Mouse (Mus musculus) liver, embryonic 13.5 days (tissue): ENCODE data around the gene Alms1. TPM values are rescaled to one million over a fixed set of nuclear protein-coding genes. Genes with fewer than 3 reads are reported as not detected.
"Not testable (repeated sequence)": the region's sequence is repeated elsewhere in the genome, so short reads cannot be mapped to it uniquely, and the experiment has no call there.

Experiments
- ATAC-seq: fragments of 200-750 bp; cut with Nextera tagmentation; 2 replicates; pipeline ENCODE4 v1.8.0; 2017; ENCODE audit warnings: low read depth, mild to moderate bottlenecking, moderate number of reproducible peaks, moderate library complexity
- DNase-seq: peaks from one replicate; pipeline ENCODE4 v3.0.0; 2022
- H3K27ac ChIP-seq: fragments of 300-500 bp; sonication (generic); 2 replicates; pipeline ENCODE4 v1.5.1; 2015; ENCODE audit warnings: moderate library complexity, mild to moderate bottlenecking, inconsistent platforms
- H3K27me3 ChIP-seq: fragments of 300-500 bp; sonication (generic); 2 replicates; pipeline ENCODE4 v1.6.1; 2015; ENCODE audit warnings: mild to moderate bottlenecking, inconsistent platforms
- H3K36me3 ChIP-seq: fragments of 300-500 bp; sonication (generic); 2 replicates; pipeline ENCODE4 v1.6.1; 2015; ENCODE audit warnings: mild to moderate bottlenecking, inconsistent platforms
- H3K4me1 ChIP-seq: fragments of 300-500 bp; sonication (generic); replicated peaks from 2 replicates; pipeline ENCODE4 v1.6.1; 2015; ENCODE audit warnings: inconsistent platforms
- H3K4me2 ChIP-seq: fragments of 300-500 bp; sonication (generic); 2 replicates; pipeline ENCODE4 v1.6.1; 2015; ENCODE audit warnings: inconsistent platforms, mild to moderate bottlenecking, moderate library complexity
- H3K4me3 ChIP-seq: fragments of 300-500 bp; sonication (generic); replicated peaks from 2 replicates; pipeline ENCODE4 v1.5.1; 2015; ENCODE audit warnings: mild to moderate bottlenecking, inconsistent platforms
- H3K9ac ChIP-seq: fragments of 300-500 bp; sonication (generic); 2 replicates; pipeline ENCODE4 v1.6.1; 2015; ENCODE audit warnings: mild to moderate bottlenecking, inconsistent platforms
- H3K9me3 ChIP-seq: fragments of 300-500 bp; sonication (generic); replicated peaks from 2 replicates; pipeline ENCODE4 v1.6.1; 2016; ENCODE audit warnings: inconsistent platforms
- WGBS: fragments of 180-500 bp; shearing (Covaris S2); methylation state at CpG from one replicate; pipeline ENCODE4 v1.1.7; 2015; ENCODE audit not compliant: insufficient replicate concordance; 5-methylcytosine and 5-hydroxymethylcytosine counted together
- polyA plus RNA-seq: library from polyadenylated mRNA; unstranded; fragments of >200 nt; fragmentation: Nextera tagmentation; extraction: Ambion mirVana; gene quantifications from 2 replicates; pipeline ENCODE4 v1.2.1, GENCODE M21; 2015

Gene Alms1
- polyA plus RNA-seq, 1 experiment from 2014 or later, result 1.6 TPM

GRCm38 (mm10) chr6:85590116-85590515 lies 2.8 kb downstream of the Alms1 start:
- peak overlapping the region; percentile 91 for H3K4me2 ChIP-seq
- no peaks in the 10 kb centered on the region for H3K36me3 ChIP-seq
- DNase-seq, result no peak
- H3K9me3 ChIP-seq, result no peaks in the 10 kb centered on the region
- 81% methylated on average over 2 of the region's 2 CpGs for WGBS
- H3K27me3 ChIP-seq, result no peaks in the 10 kb centered on the region
- no peak overlapping the region for H3K27ac ChIP-seq
- H3K4me1 ChIP-seq, result peaks cover 30% of the 10 kb centered on the region
- no peak overlapping the region for H3K9ac ChIP-seq
- H3K4me3 ChIP-seq, result no peak overlapping the region
- ATAC-seq, result no peak

GRCm38 (mm10) chr6:85599310-85599709 lies 12.0 kb downstream of the Alms1 start:
- H3K9me3 ChIP-seq, result no peaks in the 10 kb centered on the region
- H3K9ac ChIP-seq, result no peak overlapping the region
- no peak overlapping the region for H3K27ac ChIP-seq
- WGBS, result 39% methylated on average over 1 of the region's 1 CpGs
- peaks cover 11% of the 10 kb centered on the region; the same call in 1 of the 2 replicates for H3K4me1 ChIP-seq
- no peaks in the 10 kb centered on the region for H3K27me3 ChIP-seq
- DNase-seq (no peak), ATAC-seq (no peak)
- no peak overlapping the region for H3K4me2 ChIP-seq
- H3K36me3 ChIP-seq, result 0 out of 2 replicates have a peak, but pooled peaks cover 2% of the 10 kb centered on the region
- H3K4me3 ChIP-seq, result no peak overlapping the region

GRCm38 (mm10) chr6:85610511-85610910 lies 23.2 kb downstream of the Alms1 start:
- Histone ChIP-seq H3K4me1 (no peaks in the 10 kb centered on the region), H3K4me2 (no peak overlapping the region), H3K36me3 (peaks cover 38% of the 10 kb centered on the region), H3K27me3 (no peaks in the 10 kb centered on the region), H3K27ac (no peak overlapping the region), H3K9me3 (no peaks in the 10 kb centered on the region), H3K9ac (no peak overlapping the region), H3K4me3 (no peak overlapping the region)
- DNase-seq (no peak), ATAC-seq (no peak)
- 86% methylated on average over 1 of the region's 1 CpGs for WGBS

- Histone ChIP-seq H3K36me3 (peaks cover 65% of the 10 kb centered on the region), H3K27ac (no peak overlapping the region), H3K9ac (no peak overlapping the region), H3K4me3 (no peak overlapping the region), H3K4me1 (no peaks in the 10 kb centered on the region), H3K27me3 (no peaks in the 10 kb centered on the region), H3K4me2 (no peak overlapping the region), H3K9me3 (no peaks in the 10 kb centered on the region)
- ATAC-seq (no peak), DNase-seq (no peak)
- WGBS, result 79% methylated on average over 4 of the region's 4 CpGs
Measured at GRCm38 (mm10) chr6:85620826-85621225, 33.5 kb downstream of the Alms1 start.

GRCm38 (mm10) chr6:85621600-85621999 lies 34.3 kb downstream of the Alms1 start:
- WGBS, result 76% methylated on average over 5 of the region's 5 CpGs
- Histone ChIP-seq H3K9ac (no peak overlapping the region), H3K4me1 (no peaks in the 10 kb centered on the region), H3K27me3 (no peaks in the 10 kb centered on the region), H3K36me3 (peaks cover 63% of the 10 kb centered on the region), H3K4me2 (no peak overlapping the region), H3K9me3 (no peaks in the 10 kb centered on the region), H3K4me3 (no peak overlapping the region), H3K27ac (no peak overlapping the region)
- ATAC-seq, result no peak
- DNase-seq, result no peak

- Histone ChIP-seq H3K27ac (no peak overlapping the region), H3K9ac (no peak overlapping the region), H3K27me3 (no peaks in the 10 kb centered on the region), H3K4me2 (no peak overlapping the region), H3K4me1 (no peaks in the 10 kb centered on the region), H3K4me3 (no peak overlapping the region), H3K36me3 (peaks cover 71% of the 10 kb centered on the region), H3K9me3 (no peaks in the 10 kb centered on the region)
- no peak for DNase-seq
- no peak for ATAC-seq
- 85% methylated on average over 4 of the region's 4 CpGs for WGBS
Measured at GRCm38 (mm10) chr6:85624511-85624910, 37.2 kb downstream of the Alms1 start.

- H3K4me2 ChIP-seq, result no peak overlapping the region
- H3K36me3 ChIP-seq, result peaks cover 17% of the 10 kb centered on the region
- WGBS, result 73% methylated on average over 8 of the region's 8 CpGs
- no peak for ATAC-seq
- no peaks in the 10 kb centered on the region for H3K4me1 ChIP-seq
- no peak overlapping the region for H3K4me3 ChIP-seq
- H3K9me3 ChIP-seq, result no peaks in the 10 kb centered on the region
- no peak overlapping the region for H3K9ac ChIP-seq
- no peak overlapping the region for H3K27ac ChIP-seq
- DNase-seq, result no peak
- H3K27me3 ChIP-seq, result no peaks in the 10 kb centered on the region
Measured at GRCm38 (mm10) chr6:85633165-85633564, 45.8 kb downstream of the Alms1 start.

GRCm38 (mm10) chr6:85653244-85653643 lies 65.9 kb downstream of the Alms1 start:
- H3K4me3 ChIP-seq, result no peak overlapping the region
- no peaks in the 10 kb centered on the region for H3K4me1 ChIP-seq
- H3K4me2 ChIP-seq, result no peak overlapping the region
- H3K9me3 ChIP-seq, result no peaks in the 10 kb centered on the region
- no peak for DNase-seq
- H3K9ac ChIP-seq, result no peak overlapping the region
- peaks cover 11% of the 10 kb centered on the region for H3K36me3 ChIP-seq
- 79% methylated on average over 2 of the region's 2 CpGs for WGBS
- ATAC-seq, result no peak
- H3K27me3 ChIP-seq, result no peaks in the 10 kb centered on the region
- H3K27ac ChIP-seq, result no peak overlapping the region

GRCm38 (mm10) chr6:85701943-85702342 lies 114.6 kb downstream of the Alms1 start:
- not testable (repeated sequence) for H3K36me3 ChIP-seq, H3K9me3 ChIP-seq, H3K4me3 ChIP-seq, DNase-seq, H3K9ac ChIP-seq, ATAC-seq, H3K27ac ChIP-seq, H3K4me1 ChIP-seq, H3K4me2 ChIP-seq, H3K27me3 ChIP-seq
- WGBS, result 70% methylated on average over 2 of the region's 4 CpGs

- not testable (repeated sequence) for ATAC-seq, H3K4me3 ChIP-seq, H3K4me1 ChIP-seq, H3K27ac ChIP-seq, H3K27me3 ChIP-seq, H3K36me3 ChIP-seq, H3K4me2 ChIP-seq, DNase-seq, H3K9ac ChIP-seq, H3K9me3 ChIP-seq
- WGBS, result 78% methylated on average over 5 of the region's 5 CpGs
Measured at GRCm38 (mm10) chr6:85709206-85709605, 121.9 kb downstream of the Alms1 start.

GRCm38 (mm10) chr6:85709607-85710006 lies 122.3 kb downstream of the Alms1 start:
- not testable (repeated sequence) for H3K27me3 ChIP-seq, H3K4me3 ChIP-seq, H3K4me2 ChIP-seq, H3K4me1 ChIP-seq, H3K27ac ChIP-seq, DNase-seq, H3K9me3 ChIP-seq, ATAC-seq, H3K9ac ChIP-seq, H3K36me3 ChIP-seq
- WGBS, result 92% methylated on average over 1 of the region's 1 CpGs

GRCm38 (mm10) chr6:85713105-85713504 lies 125.8 kb downstream of the Alms1 start, which contains the start of gene Nat8f7:
Nat8f7 (minus strand) TSS chr6:85713205.
- not testable (repeated sequence) for H3K4me3 ChIP-seq, H3K9me3 ChIP-seq, H3K9ac ChIP-seq, H3K4me2 ChIP-seq, H3K4me1 ChIP-seq, H3K27me3 ChIP-seq, ATAC-seq, DNase-seq, H3K36me3 ChIP-seq, H3K27ac ChIP-seq
- WGBS, result 72% methylated on average over 10 of the region's 10 CpGs
